Mouse (Mus musculus): ENCODE data around the gene Gdpgp1. TPM values are rescaled to one million over a fixed set of nuclear protein-coding genes. Genes with fewer than 3 reads are reported as not detected.
A peak's percentile ranks its signal among the peaks of the same experiment; 100 is the strongest.

The Gdpgp1 gene
- total and polyA plus RNA-seq, 3 experiments = 2.0 to 3.6 (median 3.0) TPM

DNA sequence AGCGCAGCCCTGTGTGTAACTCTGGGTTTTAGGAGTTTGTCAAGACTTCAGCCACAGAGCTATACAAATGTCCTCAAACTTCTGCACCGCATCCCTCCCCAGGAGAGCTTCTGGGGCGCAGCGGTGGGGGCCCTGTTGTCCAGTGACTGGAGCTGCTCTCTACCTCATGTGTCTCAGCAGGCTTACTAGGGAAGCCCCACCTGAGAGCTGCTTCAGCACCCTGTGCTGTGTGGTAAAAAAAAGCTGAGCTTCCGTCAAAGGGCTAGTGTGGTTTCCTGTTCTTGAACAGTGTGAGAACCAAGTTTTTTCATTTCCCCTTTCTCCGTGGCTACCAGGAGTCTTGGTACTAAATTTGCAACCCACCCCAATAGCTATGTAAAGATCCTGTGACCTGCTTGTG is 23.0 kb upstream of the Gdpgp1 start (continued):
- peak; percentile 97 for TF ChIP-seq TCF12 (IDR thresholded peaks at IDR 0.05; ENCODE audit: low read depth, low read length)
- TF ChIP-seq ZC3H11A (IDR thresholded peaks at IDR 0.05; ENCODE audit: low read depth, low read length) = no peak
- TF ChIP-seq NELFE (IDR thresholded peaks at IDR 0.05; ENCODE audit: low read depth, low read length) = no peak
- peak; percentile 87 for TF ChIP-seq MAX (IDR thresholded peaks at IDR 0.05; ENCODE audit: low read length)
- peak; percentile 98 for TF ChIP-seq MAZ (IDR thresholded peaks at IDR 0.05; ENCODE audit: low read depth, low read length)
- no peak for TF ChIP-seq PAX5 (IDR thresholded peaks at IDR 0.05; ENCODE audit: low read length)
- TF ChIP-seq EP300 (IDR thresholded peaks at IDR 0.05; ENCODE audit: low read length) = peak; percentile 99
- peak; percentile 55; the same call in 1 of the 2 replicates for TF ChIP-seq HCFC1 (IDR thresholded peaks at IDR 0.05; ENCODE audit: low read depth, low read length)
- TF ChIP-seq MXI1 (IDR thresholded peaks at IDR 0.05; ENCODE audit: low read depth, low read length) = peak; percentile 83
- TF ChIP-seq UBTF (IDR thresholded peaks at IDR 0.05; ENCODE audit: low read depth, low read length) = peak; percentile 90; the same call in 1 of the 2 replicates
- peak; percentile 94 for TF ChIP-seq MAFK (IDR thresholded peaks at IDR 0.05; ENCODE audit: insufficient replicate concordance, low read length)
- TF ChIP-seq ZMIZ1 (IDR thresholded peaks at IDR 0.05; ENCODE audit: low read depth, low read length) = no peak
- TF ChIP-seq POLR2AphosphoS2 (IDR thresholded peaks at IDR 0.05; ENCODE audit: low read depth, low read length) = no peak
- TF ChIP-seq NRF1 (IDR thresholded peaks at IDR 0.05; ENCODE audit: low read depth, low read length) = no peak
- TF ChIP-seq ZNF384 (IDR thresholded peaks at IDR 0.05; ENCODE audit: low read depth, low read length) = peak; percentile 98
- TF ChIP-seq CHD2 (IDR thresholded peaks at IDR 0.05; ENCODE audit: low read length) = peak; percentile 86
- no peak for TF ChIP-seq ZKSCAN1 (IDR thresholded peaks at IDR 0.05; ENCODE audit: borderline replicate concordance, low read depth, low read length)
- peak; percentile 97 for TF ChIP-seq IRF4 (IDR thresholded peaks at IDR 0.05; ENCODE audit: low read depth, low read length)
- no peak for TF ChIP-seq USF1 (IDR thresholded peaks at IDR 0.05; ENCODE audit: low read depth, low read length)

DNA sequence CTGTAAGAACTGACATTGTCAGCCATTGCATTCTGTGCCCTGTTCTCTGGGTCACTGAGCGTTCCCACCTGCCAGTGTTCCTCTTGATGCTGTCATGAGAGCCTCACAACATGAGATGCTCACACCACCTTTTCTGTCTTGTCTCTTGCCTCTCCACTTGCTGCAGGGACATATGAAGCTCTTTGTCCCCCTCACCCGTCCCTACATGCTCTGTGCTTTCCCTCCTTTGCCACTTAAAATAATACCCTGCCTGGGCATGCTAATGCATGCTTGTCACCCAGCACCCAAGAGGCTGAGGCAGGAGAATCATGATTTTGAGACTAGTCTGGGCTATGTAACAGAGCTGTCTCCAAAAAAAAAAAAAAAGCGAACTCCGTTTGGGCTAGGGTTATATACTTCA is 21.7 kb upstream of the Gdpgp1 start:
- Histone ChIP-seq H3K4me2 (ENCODE audit: insufficient read depth, low read depth, poor library complexity, severe bottlenecking) (peak overlapping the region; percentile 55; the same call in 1 of the 2 replicates), H3K4me1 (ENCODE audit: control insufficient read depth in 1 of 2, insufficient read depth in 2 of 2) (peaks cover 59 to 95% of the 10 kb centered on the region in 2 experiments), H3K9ac (ENCODE audit: insufficient read depth, low read depth) (peak overlapping the region; percentile 3; the same call in 1 of the 2 replicates), H3K9me3 (replicated peaks; ENCODE audit: low read length) (no peaks in the 10 kb centered on the region), H3K4me3 (replicated peaks in 1 of 3; ENCODE audit: low read depth in 2 of 3, low read length in 2 of 3, poor library complexity in 1 of 3) (no peak overlapping the region), H3K36me3 (replicated peaks in 1 of 2; ENCODE audit: control insufficient read depth in 1 of 2, insufficient read depth in 1 of 2, low read length in 1 of 2) (peaks cover 16% of the 10 kb centered on the region in 2 experiments), H3K79me2 (replicated peaks; ENCODE audit: control insufficient read depth, extremely low read depth, insufficient read depth, poor library complexity, severe bottlenecking) (peaks cover 32% of the 10 kb centered on the region), H3K27ac (ENCODE audit: insufficient read depth, low read depth) (peak overlapping the region; percentile 97), H3K27me3 (replicated peaks) (no peaks in the 10 kb centered on the region)
- TF ChIP-seq SMC3 (IDR thresholded peaks at IDR 0.05; ENCODE audit: low read depth, low read length) = peak; percentile 19
- TF ChIP-seq USF1 (IDR thresholded peaks at IDR 0.05; ENCODE audit: low read depth, low read length) = no peak
- peak; percentile 6 for TF ChIP-seq RAD21 (IDR thresholded peaks at IDR 0.05; ENCODE audit: low read depth, low read length)
- peak; percentile 67; the same call in 1 of the 2 replicates for TF ChIP-seq ZNF384 (IDR thresholded peaks at IDR 0.05; ENCODE audit: low read depth, low read length)
- in situ Hi-C loops (cut with MboI; ENCODE audit: low pct_ligation_motif_present, low pct_unique_long_range_greater_than_20kb, low sequenced_read_pairs) (loop anchor here (5.0 kb wide), 1 partner anchor 69 kb away; no protein-coding TSS in a partner anchor), dilution Hi-C loops (cut with MboI; ENCODE audit: extremely low pct_ligation_motif_present, extremely low pct_unique_long_range_greater_than_20kb, low sequenced_read_pairs) (no loop called here)
- no peak for DNase-seq (ENCODE audit: extremely low read depth)
